Mouse (Mus musculus): ENCODE data around the gene Ipo4. TPM values are rescaled to one million over a fixed set of nuclear protein-coding genes. Genes with fewer than 3 reads are reported as not detected.

Gene Ipo4
- total RNA-seq, 1 experiment from 2014 or later, result 23.0 TPM

GRCm38 (mm10) chr14:55634874-55635522 is 759 bp downstream of the Ipo4 start:
- ATAC-seq (replicated peaks; ENCODE audit: low read depth, poor library complexity, severe bottlenecking), result peak; percentile 34

GRCm38 (mm10) chr14:55629312-55629711 is 6.4 kb downstream of the Ipo4 start:
- ATAC-seq (replicated peaks; ENCODE audit: low read depth, poor library complexity, severe bottlenecking), result peak; percentile 75

- no peak for ATAC-seq (replicated peaks; ENCODE audit: low read depth, poor library complexity, severe bottlenecking)
These were observed 7.5 kb downstream of the Ipo4 start for GRCm38 (mm10) chr14:55628077-55628827.

GRCm38 (mm10) chr14:55618486-55619195 is 17.1 kb downstream of the Ipo4 start:
- peak; percentile 63 for ATAC-seq (replicated peaks; ENCODE audit: low read depth, poor library complexity, severe bottlenecking)

GRCm38 (mm10) chr14:55617822-55618221 is 17.9 kb downstream of the Ipo4 start, which contains the start of gene Rec8:
Rec8 (plus strand) TSS chr14:55618037.
- peak; percentile 79 for ATAC-seq (replicated peaks; ENCODE audit: low read depth, poor library complexity, severe bottlenecking)

- ATAC-seq (replicated peaks; ENCODE audit: low read depth, poor library complexity, severe bottlenecking), result no peak
These were observed 18.9 kb downstream of the Ipo4 start for GRCm38 (mm10) chr14:55616844-55617243.

GRCm38 (mm10) chr14:55615876-55616275 is 19.9 kb downstream of the Ipo4 start:
- no peak for ATAC-seq (replicated peaks; ENCODE audit: low read depth, poor library complexity, severe bottlenecking)

- peak; percentile 13; the same call in 1 of the 2 replicates for ATAC-seq (replicated peaks; ENCODE audit: low read depth, poor library complexity, severe bottlenecking)
These were observed 21.1 kb downstream of the Ipo4 start for GRCm38 (mm10) chr14:55614565-55615178.

- no peak for ATAC-seq (replicated peaks; ENCODE audit: low read depth, poor library complexity, severe bottlenecking)
These were observed 22.4 kb downstream of the Ipo4 start for GRCm38 (mm10) chr14:55613346-55613745.

GRCm38 (mm10) chr14:55608339-55608738 is 27.4 kb downstream of the Ipo4 start:
- no peak for ATAC-seq (replicated peaks; ENCODE audit: low read depth, poor library complexity, severe bottlenecking)

- ATAC-seq (replicated peaks; ENCODE audit: low read depth, poor library complexity, severe bottlenecking), result no peak
These were observed 29.9 kb downstream of the Ipo4 start for GRCm38 (mm10) chr14:55605743-55606459.

GRCm38 (mm10) chr14:55604823-55605222 is 30.9 kb downstream of the Ipo4 start:
- no peak for ATAC-seq (replicated peaks; ENCODE audit: low read depth, poor library complexity, severe bottlenecking)

- ATAC-seq (replicated peaks; ENCODE audit: low read depth, poor library complexity, severe bottlenecking), result peak; percentile 93
These were observed 31.9 kb downstream of the Ipo4 start for GRCm38 (mm10) chr14:55603633-55604576.

- ATAC-seq (replicated peaks; ENCODE audit: low read depth, poor library complexity, severe bottlenecking), result 0 out of 2 replicates have a peak, but pooled peaks have one; percentile 16
These were observed 32.5 kb downstream of the Ipo4 start, which contains the start of gene Irf9 for GRCm38 (mm10) chr14:55603271-55603632. Irf9 (plus strand) TSS chr14:55603571.

- ATAC-seq (replicated peaks; ENCODE audit: low read depth, poor library complexity, severe bottlenecking), result no peak
These were observed 37.0 kb downstream of the Ipo4 start for GRCm38 (mm10) chr14:55598521-55599390.

- ATAC-seq (replicated peaks; ENCODE audit: low read depth, poor library complexity, severe bottlenecking), result no peak
These were observed 39.6 kb downstream of the Ipo4 start for GRCm38 (mm10) chr14:55596036-55596690.

- no peak for ATAC-seq (replicated peaks; ENCODE audit: low read depth, poor library complexity, severe bottlenecking)
These were observed 43.5 kb downstream of the Ipo4 start for GRCm38 (mm10) chr14:55592226-55592625.

Measured in common myeloid progenitor, adult 5-6 weeks (primary cell).